Mouse (Mus musculus) gastrocnemius, adult 2 months (tissue): ENCODE measurements around the gene Iqce. TPM values are rescaled to one million over a fixed set of nuclear protein-coding genes. Genes with fewer than 3 reads are reported as not detected.

Experiments
- DNase-seq: peaks from one replicate; pipeline ENCODE4 v3.0.0; 2022
- H3K27ac ChIP-seq: fragments of 200-600 bp; 2 replicates; pipeline ENCODE4 v1.8.1; 2022; ENCODE audit warnings: mild to moderate bottlenecking
- H3K4me3 ChIP-seq: fragments of 200-600 bp; 2 replicates; pipeline ENCODE4 v1.8.1; 2022; ENCODE audit warnings: mild to moderate bottlenecking, moderate library complexity
- CTCF ChIP-seq: fragments of 200-600 bp; IDR thresholded peaks from 2 replicates; pipeline ENCODE4 v1.8.1; 2022; ENCODE audit warnings: antibody characterized with exemption, mild to moderate bottlenecking, moderate library complexity
- intact Hi-C: fragments of 180-260 bp; cut with DNase I; formaldehyde crosslinking; loops from one replicate; pipeline ENCODE4 v1.15.1; 2025
- total RNA-seq, 2 experiments: library from RNA; stranded (reverse); gene quantifications; 2 replicates each; pipeline ENCODE4 v1.2.3; 2021

Gene Iqce
- total RNA-seq, 2 experiments from 2014 or later: 2.2 to 3.3 TPM

GRCm38 (mm10) chr5:140672115-140672514 lies 30.1 kb downstream of the Iqce start:
- intact Hi-C loops: no loop called here
- no peak overlapping the region for H3K4me3 ChIP-seq
- no peak overlapping the region for H3K27ac ChIP-seq
- TF ChIP-seq CTCF: no peak
- DNase-seq: no peak

DNA sequence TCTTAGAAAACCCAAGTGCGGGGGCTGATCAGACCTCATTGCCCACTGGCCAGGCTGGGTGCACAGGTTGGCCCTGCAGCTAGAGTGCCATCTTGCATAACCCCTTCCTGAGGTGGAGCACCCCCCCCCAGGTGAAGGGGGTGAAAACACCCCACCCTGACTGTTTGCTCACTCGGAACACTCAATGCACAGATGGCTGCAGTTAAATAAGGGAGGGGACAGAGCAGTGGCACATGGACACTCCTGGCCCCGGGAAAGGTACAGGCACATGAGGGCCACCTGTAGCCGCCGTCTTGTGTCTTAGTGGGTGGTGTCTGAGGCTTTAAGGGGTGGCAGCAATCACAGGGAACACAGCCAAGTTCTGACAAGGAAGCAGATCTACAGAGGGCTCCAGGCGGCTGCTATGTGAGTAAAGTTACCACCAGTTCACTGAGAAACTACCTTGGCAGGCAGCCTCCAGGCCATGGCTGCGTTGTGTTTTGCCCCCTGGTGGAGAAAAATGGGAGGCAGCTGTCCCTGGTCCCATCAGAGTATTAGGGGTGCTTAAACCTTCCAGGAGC lies 38.5 kb downstream of the Iqce start:
- intact Hi-C loops: loop anchor here (2.0 to 5.0 kb wide), 2 partner anchors 36 to 123 kb away; no protein-coding TSS in a partner anchor
- H3K27ac ChIP-seq: no peak overlapping the region
- DNase-seq: peak; percentile 79
- H3K4me3 ChIP-seq: no peak overlapping the region
- peak; percentile 84 for TF ChIP-seq CTCF

DNA sequence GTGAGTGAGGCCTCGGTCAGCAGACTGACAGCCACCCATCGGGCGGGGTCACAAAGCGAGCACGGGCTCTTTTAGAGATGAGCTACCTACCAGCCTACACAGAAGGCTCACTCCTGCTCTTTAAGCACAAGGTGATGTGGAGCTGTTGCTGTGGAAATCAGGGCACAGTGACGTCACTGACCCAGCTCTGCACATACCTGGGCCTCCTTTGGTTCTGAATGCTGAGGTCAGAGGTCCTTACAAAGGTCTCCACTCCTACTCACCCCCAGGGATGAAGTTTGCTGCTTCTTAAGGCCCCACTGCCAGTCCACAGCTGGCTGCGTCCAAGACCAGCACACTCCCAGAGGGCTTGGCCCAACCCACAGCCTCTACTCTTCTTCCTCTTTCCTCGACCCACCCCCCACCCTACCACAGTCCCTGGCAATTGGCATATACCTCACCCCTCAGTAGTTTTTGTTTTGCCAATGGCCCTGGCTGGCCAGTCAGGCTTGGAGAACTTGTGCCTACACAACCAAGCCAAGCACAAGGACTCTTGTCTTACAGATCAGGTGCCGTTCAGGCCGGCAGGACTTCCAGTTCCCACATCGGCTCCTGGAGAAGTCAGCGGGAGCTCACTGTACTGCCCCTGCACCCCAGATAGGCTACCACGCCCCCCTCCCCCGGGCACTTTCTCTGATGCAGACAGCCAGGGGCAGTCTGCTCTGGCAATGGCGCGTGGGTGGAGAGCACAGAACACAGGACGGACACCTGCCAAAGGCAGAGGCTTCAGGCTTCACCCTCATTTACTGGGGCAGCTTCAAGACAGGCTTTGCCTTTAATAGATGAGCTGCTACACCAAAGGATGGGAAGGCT lies 39.2 kb downstream of the Iqce start:
- DNase-seq: no peak
- TF ChIP-seq CTCF: no peak
- intact Hi-C loops: loop anchor here (5.0 kb wide), 1 partner anchor 36 kb away; no protein-coding TSS in a partner anchor
- no peak overlapping the region for H3K27ac ChIP-seq
- H3K4me3 ChIP-seq: no peak overlapping the region

GRCm38 (mm10) chr5:140661875-140662643 lies 40.1 kb downstream of the Iqce start:
- Histone ChIP-seq H3K4me3 (no peak overlapping the region), H3K27ac (no peak overlapping the region)
- no peak for TF ChIP-seq CTCF
- DNase-seq: no peak
- intact Hi-C loops: loop anchor here (5.0 kb wide), 1 partner anchor 35 kb away; no protein-coding TSS in a partner anchor

DNA sequence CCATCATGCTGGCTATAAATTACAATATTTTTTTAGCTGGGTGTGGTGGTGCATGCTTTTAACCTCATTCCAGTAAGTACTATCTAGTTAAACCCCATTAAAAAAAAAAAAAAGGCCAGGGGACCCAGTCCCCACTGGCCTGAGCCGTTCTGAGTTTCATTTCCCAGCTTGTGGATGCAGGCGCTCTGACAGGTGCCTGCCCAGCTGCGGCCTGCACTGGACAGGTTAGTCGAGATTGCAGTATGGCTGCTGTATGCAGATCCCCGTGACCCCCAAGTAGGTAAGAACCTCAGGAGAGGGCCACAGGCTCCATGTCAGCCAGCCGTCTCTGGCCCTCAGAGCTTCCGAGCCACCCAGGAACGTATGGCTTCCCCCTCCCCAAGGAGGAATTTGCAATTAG lies 40.8 kb downstream of the Iqce start:
- intact Hi-C loops: loop anchor here (5.0 kb wide), 1 partner anchor 34 kb away; no protein-coding TSS in a partner anchor
- Histone ChIP-seq H3K27ac (no peak overlapping the region), H3K4me3 (no peak overlapping the region)
- no peak for DNase-seq
- no peak for TF ChIP-seq CTCF

- intact Hi-C loops: loop anchor here (5.0 kb wide), 1 partner anchor 33 kb away; no protein-coding TSS in a partner anchor
- Histone ChIP-seq H3K27ac (no peak overlapping the region), H3K4me3 (no peak overlapping the region)
- no peak for TF ChIP-seq CTCF
- DNase-seq: no peak
Observed at GRCm38 (mm10) chr5:140660398-140660797, 41.8 kb downstream of the Iqce start.

- DNase-seq: no peak
- no peak overlapping the region for H3K27ac ChIP-seq
- intact Hi-C loops: loop anchor here (5.0 kb wide), 1 partner anchor 32 kb away; no protein-coding TSS in a partner anchor
Observed at GRCm38 (mm10) chr5:140659607-140660272, 42.4 kb downstream of the Iqce start.

DNA sequence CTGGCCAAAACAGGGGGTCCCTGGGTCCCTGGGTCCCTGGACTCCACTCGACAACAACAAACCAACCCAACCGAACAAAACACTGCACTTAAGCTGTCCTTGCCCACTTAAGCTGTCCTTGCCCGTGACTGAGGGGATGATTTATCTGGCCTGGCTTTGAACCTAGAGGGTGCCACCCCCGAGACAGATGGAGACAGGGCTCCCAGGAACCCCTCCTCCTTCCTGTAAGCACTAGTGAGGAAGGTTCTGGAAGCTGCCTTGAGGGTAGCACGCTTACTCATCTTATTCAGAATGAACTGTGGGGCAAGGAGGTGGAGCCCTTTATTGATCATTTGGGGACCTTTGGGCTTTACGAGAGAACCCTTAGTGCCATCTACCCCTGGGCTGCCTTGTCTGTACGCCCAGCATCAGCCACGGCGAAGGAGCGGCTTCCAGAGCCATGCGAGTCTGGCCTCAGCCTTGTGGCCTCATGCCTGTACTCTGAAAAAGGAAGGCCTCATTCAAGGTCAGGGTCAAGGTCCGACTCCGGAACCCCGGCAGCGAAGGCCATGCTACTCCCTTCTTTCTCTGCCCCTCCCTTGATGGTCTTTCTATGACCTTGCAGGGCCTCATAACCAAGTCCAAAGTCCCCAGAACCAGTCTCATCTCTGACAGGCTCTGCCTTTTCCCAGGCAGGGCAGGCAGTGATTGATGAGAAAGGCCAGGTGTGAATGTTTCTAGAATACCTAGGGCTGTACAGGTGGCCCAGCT lies 47.9 kb downstream of the Iqce start:
- no peak overlapping the region for H3K4me3 ChIP-seq
- no peak for TF ChIP-seq CTCF
- intact Hi-C loops: no loop called here
- no peak overlapping the region for H3K27ac ChIP-seq
- DNase-seq: no peak

More at GRCm38 (mm10) chr5:140659607-140660272, 42.4 kb downstream of the Iqce start:
- H3K4me3 ChIP-seq: no peak overlapping the region
- TF ChIP-seq CTCF: no peak

DNA sequence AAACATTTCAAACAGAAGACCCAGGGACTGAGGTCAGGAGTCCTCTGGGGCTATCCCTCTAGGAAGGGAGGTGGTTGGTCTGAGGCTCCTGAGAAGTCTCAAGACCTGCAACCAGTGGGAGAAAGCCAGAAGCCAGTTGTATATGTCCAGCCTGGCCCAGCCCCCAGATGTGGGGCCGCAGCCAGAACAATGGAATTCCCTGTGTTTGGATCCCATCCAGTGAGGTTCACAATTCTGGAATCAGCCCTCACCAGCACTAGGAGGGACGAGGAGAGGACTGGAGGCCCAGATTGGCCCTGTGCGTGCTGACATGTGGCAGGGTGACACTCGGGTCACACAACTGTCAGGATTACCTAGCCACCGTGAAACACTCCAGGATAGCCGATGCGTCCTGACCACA lies 49.6 kb downstream of the Iqce start:
- DNase-seq: no peak
- Histone ChIP-seq H3K4me3 (no peak overlapping the region), H3K27ac (no peak overlapping the region)
- intact Hi-C loops: no loop called here
- no peak for TF ChIP-seq CTCF

DNA sequence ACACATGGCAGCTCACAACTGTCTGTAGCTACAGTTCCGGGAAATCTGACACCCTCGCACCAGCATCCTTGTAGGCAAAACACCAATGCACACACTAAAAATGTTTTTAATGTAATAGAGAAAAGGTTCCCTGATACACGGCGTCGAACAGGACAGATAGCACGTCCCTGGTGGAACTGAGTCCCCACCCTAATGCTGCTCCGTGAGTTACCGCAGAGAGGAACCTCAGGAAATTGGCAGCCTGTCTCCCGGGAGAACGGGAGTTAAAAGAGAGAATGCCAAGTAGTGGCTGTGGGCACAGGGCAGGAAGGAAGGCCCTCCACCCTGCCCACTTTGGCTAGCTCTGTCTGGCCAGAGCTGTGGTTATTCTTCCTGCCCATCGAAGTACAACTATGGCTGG lies 50.9 kb downstream of the Iqce start:
- TF ChIP-seq CTCF: no peak
- no peak overlapping the region for H3K27ac ChIP-seq
- intact Hi-C loops: no loop called here
- DNase-seq: no peak
- H3K4me3 ChIP-seq: no peak overlapping the region

DNA sequence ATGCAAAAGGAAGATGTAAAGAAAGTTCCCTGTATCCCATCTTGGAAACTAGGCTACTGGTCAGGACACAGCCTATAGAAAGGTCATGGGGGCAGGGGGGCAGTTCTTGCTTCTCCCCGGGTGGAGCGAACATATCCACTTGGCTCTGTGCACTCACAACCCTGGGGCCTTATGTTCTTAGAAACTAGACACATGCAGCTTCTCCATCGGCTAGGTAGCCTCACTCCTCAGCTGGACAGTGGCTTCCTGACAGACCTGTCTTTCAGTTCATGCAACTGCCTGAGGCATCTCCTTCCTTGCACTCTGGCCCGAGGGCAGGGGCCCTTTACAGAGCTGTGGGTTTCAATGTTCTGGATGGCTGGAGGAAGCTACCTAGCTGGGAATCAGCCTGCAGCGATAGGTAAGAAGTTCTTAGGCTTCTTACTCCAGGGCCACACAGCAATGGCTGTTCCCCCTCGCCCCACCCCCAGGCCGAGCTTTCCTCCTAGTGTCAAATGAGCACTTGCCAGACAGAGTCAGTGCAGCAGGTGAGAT lies 52.2 kb downstream of the Iqce start:
- TF ChIP-seq CTCF: no peak
- no peak for DNase-seq
- intact Hi-C loops: no loop called here
- Histone ChIP-seq H3K27ac (no peak overlapping the region), H3K4me3 (no peak overlapping the region)
